Mouse (Mus musculus) liver, postnatal 0 days (tissue): ENCODE measurements around the gene Prdm2. TPM values are rescaled to one million over a fixed set of nuclear protein-coding genes. Genes with fewer than 3 reads are reported as not detected.
A peak's percentile ranks its signal among the peaks of the same experiment; 100 is the strongest.

Experiments
- ATAC-seq: fragments of 200-750 bp; cut with Nextera tagmentation; 2 replicates; pipeline ENCODE4 v1.8.0; 2017; ENCODE audit warnings: mild to moderate bottlenecking, moderate library complexity
- DNase-seq: peaks from one replicate; pipeline ENCODE4 v3.0.0-alpha.2; 2016
- H3K27ac ChIP-seq: fragments of 300-500 bp; sonication (generic); 2 replicates; pipeline ENCODE4 v1.5.1; 2014; ENCODE audit warnings: antibody characterized with exemption, moderate library complexity, mild to moderate bottlenecking, low read depth
- H3K27me3 ChIP-seq: fragments of 300-500 bp; sonication (generic); 2 replicates; pipeline ENCODE4 v1.6.1; 2014; ENCODE audit warnings: low read length, control low read depth, mixed read lengths; ENCODE audit not compliant: insufficient read depth
- H3K36me3 ChIP-seq: fragments of 300-500 bp; sonication (generic); replicated peaks from 2 replicates; pipeline ENCODE4 v1.6.1; 2014; ENCODE audit warnings: mild to moderate bottlenecking, control low read depth, low read length, moderate library complexity, mixed read lengths; ENCODE audit not compliant: insufficient read depth
- H3K4me1 ChIP-seq: fragments of 300-500 bp; sonication (generic); 2 replicates; pipeline ENCODE4 v1.6.1; 2014; ENCODE audit warnings: antibody characterized with exemption, mild to moderate bottlenecking, control low read depth; ENCODE audit not compliant: insufficient read depth
- H3K4me2 ChIP-seq: fragments of 300-500 bp; sonication (generic); 2 replicates; pipeline ENCODE4 v1.6.1; 2014; ENCODE audit warnings: low read depth, mild to moderate bottlenecking, low read length, moderate library complexity, mixed read lengths
- H3K4me3 ChIP-seq: fragments of 300-500 bp; sonication (generic); 2 replicates; pipeline ENCODE4 v1.5.1; 2014; ENCODE audit warnings: low read depth, low read length
- H3K9ac ChIP-seq: fragments of 300-500 bp; sonication (generic); replicated peaks from 2 replicates; pipeline ENCODE4 v1.6.1; 2014; ENCODE audit warnings: mild to moderate bottlenecking, moderate library complexity
- H3K9me3 ChIP-seq: fragments of 300-500 bp; sonication (generic); 2 replicates; pipeline ENCODE4 v1.6.1; 2016; ENCODE audit warnings: mild to moderate bottlenecking, control low read depth, low read length, mixed read lengths
- CTCF ChIP-seq: sonication (generic); IDR thresholded peaks from 2 replicates; pipeline ENCODE4 v1.5.1; 2016; ENCODE audit warnings: antibody characterized with exemption, low read depth
- EP300 ChIP-seq: IDR thresholded peaks from 2 replicates; pipeline ENCODE4 v1.6.1; 2016; ENCODE audit warnings: antibody characterized with exemption, low read depth, mild to moderate bottlenecking
- WGBS: fragments of 180-500 bp; shearing (Covaris S2); extraction: QIAGEN DNeasy Blood & Tissue Kit; methylation state at CpG from one replicate; pipeline ENCODE4 v1.1.7; 2014; ENCODE audit not compliant: insufficient replicate concordance; 5-methylcytosine and 5-hydroxymethylcytosine counted together
- polyA plus RNA-seq: library from polyadenylated mRNA; unstranded; fragments of >200 nt; fragmentation: Nextera tagmentation; extraction: Ambion mirVana; gene quantifications from 2 replicates; pipeline ENCODE4 v1.2.1, GENCODE M21; 2015

The Prdm2 gene
- polyA plus RNA-seq, 1 experiment from 2014 or later: 4.1 TPM

DNA sequence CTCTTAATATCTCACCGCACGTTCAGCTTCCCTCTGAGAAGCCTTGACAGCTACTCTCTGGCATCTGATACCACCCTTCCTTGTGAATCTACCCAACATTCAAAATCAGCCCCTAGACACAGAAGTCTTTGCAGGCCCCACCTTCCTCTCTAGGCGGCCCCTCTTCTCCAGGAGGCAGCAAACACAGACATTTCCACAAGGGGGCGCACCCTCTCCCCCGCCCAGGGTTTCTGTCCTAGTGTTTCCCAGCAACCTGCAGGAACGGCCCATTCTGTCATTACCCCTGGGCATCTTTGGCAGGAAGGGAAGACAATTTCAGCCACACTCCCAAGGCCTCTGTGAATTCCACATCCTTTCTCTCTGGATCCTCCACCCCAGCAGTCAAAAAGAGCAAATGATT, 99.8 kb downstream of the Prdm2 start:
- no peak overlapping the region for H3K4me3 ChIP-seq
- DNase-seq (peak; percentile 75), ATAC-seq (peak; percentile 40; the same call in 1 of the 2 replicates)
- peaks cover 8% of the 10 kb centered on the region; the same call in 1 of the 2 replicates for H3K4me1 ChIP-seq
- TF ChIP-seq CTCF (peak; percentile 84), EP300 (no peak)
- peaks cover 17% of the 10 kb centered on the region for H3K36me3 ChIP-seq
- no peak overlapping the region for H3K27ac ChIP-seq
- H3K27me3 ChIP-seq: no peaks in the 10 kb centered on the region
- WGBS: 36% methylated on average over 6 of the region's 6 CpGs
- H3K9ac ChIP-seq: no peak overlapping the region
- no peaks in the 10 kb centered on the region for H3K9me3 ChIP-seq
- H3K4me2 ChIP-seq: no peak overlapping the region

DNA sequence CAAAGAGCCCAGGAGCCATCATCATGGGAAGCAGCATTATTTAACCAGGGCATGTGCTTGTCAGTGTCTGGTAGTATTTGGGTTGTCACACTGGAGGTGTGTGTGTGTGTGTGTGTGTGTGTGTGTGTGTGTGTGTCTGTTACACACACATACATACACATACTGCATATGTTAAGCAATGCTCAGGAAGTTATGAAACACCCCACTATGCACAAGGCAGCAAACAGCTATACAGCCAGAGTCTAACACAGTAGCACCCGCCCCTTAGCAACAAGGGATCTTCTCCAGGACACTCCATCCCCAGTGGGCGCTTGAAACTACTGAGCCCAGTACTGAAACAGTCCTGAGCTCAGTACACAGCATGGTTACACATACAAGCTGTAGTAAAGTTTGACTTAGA, 100.4 kb downstream of the Prdm2 start:
- peaks cover 8% of the 10 kb centered on the region; the same call in 1 of the 2 replicates for H3K4me1 ChIP-seq
- H3K9me3 ChIP-seq: no peaks in the 10 kb centered on the region
- no peak overlapping the region for H3K27ac ChIP-seq
- 59% methylated on average over 2 of the region's 2 CpGs for WGBS
- DNase-seq: no peak
- ATAC-seq: peak; percentile 58
- no peak overlapping the region for H3K4me3 ChIP-seq
- peaks cover 18% of the 10 kb centered on the region; the same call in 1 of the 2 replicates for H3K36me3 ChIP-seq
- no peaks in the 10 kb centered on the region for H3K27me3 ChIP-seq
- H3K9ac ChIP-seq: no peak overlapping the region
- no peak overlapping the region for H3K4me2 ChIP-seq
- TF ChIP-seq CTCF (no peak), EP300 (no peak)

DNA sequence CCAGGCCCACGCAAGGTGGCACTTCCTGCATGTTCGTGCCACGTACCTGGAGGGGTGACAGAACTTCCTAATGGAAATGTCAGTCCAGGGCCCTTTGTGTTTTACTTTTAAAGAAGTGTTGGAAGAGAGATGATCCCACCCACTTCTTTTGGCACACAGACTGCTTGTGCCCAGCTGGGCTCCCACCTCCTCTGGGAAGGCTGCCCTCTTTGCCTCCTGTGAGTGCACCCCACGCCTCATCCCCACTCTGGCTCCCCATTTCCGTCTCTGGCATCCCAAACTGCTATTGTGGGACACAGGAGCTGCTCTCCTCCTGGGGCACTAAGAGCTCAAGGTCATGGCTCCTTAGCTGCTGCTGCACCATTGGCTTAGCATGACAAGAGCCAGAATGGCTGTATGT, 100.9 kb downstream of the Prdm2 start:
- no peak overlapping the region for H3K4me3 ChIP-seq
- no peak for ATAC-seq

DNA sequence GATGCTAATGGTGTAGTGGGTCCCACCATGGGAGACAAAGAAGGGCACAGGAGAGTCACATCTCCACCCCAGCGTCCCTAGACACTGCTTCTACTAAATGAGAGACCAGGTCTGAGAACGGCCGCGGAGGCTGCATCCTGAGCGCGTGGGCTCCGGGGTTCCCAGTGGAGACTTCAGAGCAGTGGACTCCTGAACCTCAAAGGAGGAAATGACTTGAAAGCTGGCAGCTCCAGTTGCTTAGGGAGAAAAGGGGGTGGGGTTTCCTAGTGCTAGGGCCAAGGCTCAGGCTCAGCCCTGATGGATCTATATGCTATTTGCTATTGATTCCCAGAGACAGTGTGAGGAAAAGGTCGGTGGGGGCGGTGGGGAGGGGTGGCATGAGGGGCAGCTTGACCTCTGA, 104.2 kb downstream of the Prdm2 start:
- WGBS: 59% methylated on average over 9 of the region's 9 CpGs
- no peak for ATAC-seq
- Histone ChIP-seq H3K27ac (no peak overlapping the region), H3K36me3 (peaks cover 18% of the 10 kb centered on the region; the same call in 1 of the 2 replicates), H3K27me3 (no peaks in the 10 kb centered on the region), H3K9ac (no peak overlapping the region), H3K9me3 (no peaks in the 10 kb centered on the region), H3K4me1 (peaks cover 8% of the 10 kb centered on the region; the same call in 1 of the 2 replicates), H3K4me2 (no peak overlapping the region), H3K4me3 (no peak overlapping the region)
- DNase-seq: no peak
- TF ChIP-seq EP300: no peak

More for the DNA sequence above, 100.9 kb downstream of the Prdm2 start:
- 76% methylated on average over 5 of the region's 5 CpGs for WGBS
- H3K4me1 ChIP-seq: peaks cover 8% of the 10 kb centered on the region; the same call in 1 of the 2 replicates
- 0 out of 2 replicates have a peak overlapping the region, but pooled peaks have one; percentile 22 for H3K27ac ChIP-seq
- H3K9ac ChIP-seq: no peak overlapping the region
- H3K9me3 ChIP-seq: no peaks in the 10 kb centered on the region
- peaks cover 18% of the 10 kb centered on the region; the same call in 1 of the 2 replicates for H3K36me3 ChIP-seq
- no peaks in the 10 kb centered on the region for H3K27me3 ChIP-seq
- no peak for DNase-seq
- no peak for TF ChIP-seq EP300
- no peak for TF ChIP-seq CTCF
- no peak overlapping the region for H3K4me2 ChIP-seq

DNA sequence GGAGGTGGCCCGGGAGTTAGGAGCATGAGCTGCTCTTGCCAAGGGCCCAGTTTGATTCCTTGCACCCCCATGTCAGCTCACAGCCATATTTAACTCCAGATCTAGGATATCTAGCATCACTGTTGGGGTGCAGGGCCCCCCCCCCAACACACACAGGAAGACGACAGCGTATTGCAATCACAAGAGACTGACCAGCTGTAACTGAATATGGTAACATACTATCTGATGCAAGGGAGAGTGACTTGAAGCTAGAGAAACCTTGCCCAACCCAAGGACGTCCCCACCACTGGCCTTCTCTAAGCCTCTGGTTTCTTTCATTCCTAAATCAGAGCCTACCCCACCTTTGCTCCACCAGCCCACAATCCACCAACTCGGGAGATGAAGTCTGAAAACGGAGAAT, 105.8 kb downstream of the Prdm2 start:
- peak overlapping the region; percentile 71 for H3K27ac ChIP-seq
- H3K4me3 ChIP-seq: no peak overlapping the region
- peak; percentile 43 for ATAC-seq
- no peaks in the 10 kb centered on the region for H3K27me3 ChIP-seq
- TF ChIP-seq CTCF (no peak), EP300 (no peak)
- DNase-seq: no peak
- peaks cover 18% of the 10 kb centered on the region; the same call in 1 of the 2 replicates for H3K36me3 ChIP-seq
- H3K4me2 ChIP-seq: no peak overlapping the region; the same call in 1 of the 2 replicates
- no peak overlapping the region for H3K9ac ChIP-seq
- H3K9me3 ChIP-seq: no peaks in the 10 kb centered on the region
- WGBS: 61% methylated on average over 6 of the region's 6 CpGs
- peaks cover 8% of the 10 kb centered on the region; the same call in 1 of the 2 replicates for H3K4me1 ChIP-seq

DNA sequence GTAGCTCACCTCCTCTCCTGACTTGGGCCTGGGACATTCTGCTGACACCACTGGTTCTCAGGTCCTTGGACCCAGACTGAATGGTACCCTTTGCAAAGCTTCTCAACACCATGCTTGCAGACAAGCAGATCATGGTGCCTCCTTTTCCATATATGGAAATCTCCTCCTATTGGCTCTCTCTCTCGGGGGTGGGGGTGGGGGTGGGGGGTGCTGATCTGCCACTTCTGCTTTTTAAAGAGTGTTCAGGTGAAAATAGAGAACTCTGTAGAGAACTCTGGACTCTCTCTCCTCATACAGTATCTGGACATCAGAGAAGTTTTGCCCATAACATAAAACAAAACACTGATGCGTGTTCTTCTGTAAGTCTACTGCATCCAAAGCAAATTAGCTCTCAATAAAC, 106.2 kb downstream of the Prdm2 start:
- H3K4me1 ChIP-seq: peaks cover 8% of the 10 kb centered on the region; the same call in 1 of the 2 replicates
- H3K9me3 ChIP-seq: no peaks in the 10 kb centered on the region
- H3K27me3 ChIP-seq: no peaks in the 10 kb centered on the region
- DNase-seq (peak; percentile 35), ATAC-seq (peak; percentile 20; the same call in 1 of the 2 replicates)
- H3K27ac ChIP-seq: peak overlapping the region; percentile 71
- H3K4me3 ChIP-seq: no peak overlapping the region
- H3K36me3 ChIP-seq: peaks cover 18% of the 10 kb centered on the region; the same call in 1 of the 2 replicates
- no peak overlapping the region; the same call in 1 of the 2 replicates for H3K4me2 ChIP-seq
- no peak overlapping the region for H3K9ac ChIP-seq
- TF ChIP-seq CTCF (no peak), EP300 (no peak)
- 50% methylated on average over 2 of the region's 2 CpGs for WGBS
